Mouse (Mus musculus) heart, embryonic 11.5 days (tissue): ENCODE results near the gene Arf4. TPM values are rescaled to one million over a fixed set of nuclear protein-coding genes. Genes with fewer than 3 reads are reported as not detected.
A peak's percentile ranks its signal among the peaks of the same experiment; 100 is the strongest.

Experiments used
- ATAC-seq: fragments of 200-750 bp; cut with Nextera tagmentation; replicated peaks from 2 replicates; pipeline ENCODE4 v1.8.0; 2017; ENCODE audit warnings: moderate library complexity; ENCODE audit not compliant: insufficient number of reproducible peaks, low FRiP score, low TSS enrichment
- H3K27ac ChIP-seq: fragments of 300-500 bp; sonication (generic); 2 replicates; pipeline ENCODE4 v1.5.1; 2014; ENCODE audit warnings: mild to moderate bottlenecking, low read depth, low read length
- H3K27me3 ChIP-seq: fragments of 300-500 bp; sonication (generic); 2 replicates; pipeline ENCODE4 v1.6.1; 2014; ENCODE audit warnings: mild to moderate bottlenecking, low read length, mixed read lengths; ENCODE audit not compliant: control insufficient read depth, insufficient read depth
- H3K36me3 ChIP-seq: fragments of 300-500 bp; sonication (generic); 2 replicates; pipeline ENCODE4 v1.6.1; 2014; ENCODE audit warnings: mild to moderate bottlenecking, low read length, moderate library complexity, mixed read lengths; ENCODE audit not compliant: control insufficient read depth, insufficient read depth
- H3K4me1 ChIP-seq: fragments of 300-500 bp; sonication (generic); 2 replicates; pipeline ENCODE4 v1.6.1; 2014; ENCODE audit warnings: low read length; ENCODE audit not compliant: control insufficient read depth, insufficient read depth
- H3K4me2 ChIP-seq: fragments of 300-500 bp; sonication (generic); 2 replicates; pipeline ENCODE4 v1.6.1; 2014; ENCODE audit warnings: mild to moderate bottlenecking, moderate library complexity
- H3K4me3 ChIP-seq: fragments of 300-500 bp; sonication (generic); 2 replicates; pipeline ENCODE4 v1.5.1; 2014; ENCODE audit warnings: low read depth, low read length
- H3K9ac ChIP-seq: fragments of 300-500 bp; sonication (generic); 2 replicates; pipeline ENCODE4 v1.6.1; 2014; ENCODE audit warnings: mild to moderate bottlenecking, low read depth, low read length, moderate library complexity
- H3K9me3 ChIP-seq: fragments of 300-500 bp; sonication (generic); replicated peaks from 2 replicates; pipeline ENCODE4 v1.6.1; 2016; ENCODE audit warnings: low read length; ENCODE audit not compliant: control insufficient read depth
- WGBS: fragments of 180-500 bp; shearing (Covaris S2); extraction: QIAGEN DNeasy Blood & Tissue Kit; methylation state at CpG from one replicate; pipeline ENCODE4 v1.1.7; 2014; ENCODE audit not compliant: insufficient replicate concordance; 5-methylcytosine and 5-hydroxymethylcytosine counted together
- polyA plus RNA-seq: library from polyadenylated mRNA; unstranded; fragments of >200 nt; fragmentation: Nextera tagmentation; extraction: Ambion mirVana; gene quantifications from 2 replicates; pipeline ENCODE4 v1.2.1, GENCODE M21; 2014

The Arf4 gene
- polyA plus RNA-seq, 1 experiment from 2014 or later: 479 TPM

DNA sequence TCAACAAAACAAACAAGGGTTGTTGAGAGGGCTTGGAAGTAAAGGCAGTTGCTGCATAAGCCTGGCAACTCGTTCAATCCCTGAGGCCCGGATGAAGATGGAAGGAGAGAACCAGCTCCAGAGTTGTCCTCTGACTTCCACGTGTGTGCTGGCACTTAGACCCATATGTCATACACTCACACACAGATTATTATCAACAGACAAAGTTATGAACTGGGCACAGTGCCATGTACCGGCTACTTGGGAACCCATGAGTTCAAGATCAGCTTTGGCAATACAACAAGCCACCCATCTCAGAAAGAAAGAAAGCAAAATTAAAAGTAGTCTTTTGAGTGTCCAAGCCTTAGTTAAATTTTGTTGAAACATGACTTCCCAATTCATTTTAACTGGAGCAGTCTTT is 12.6 kb upstream of the Arf4 start:
- ATAC-seq: no peak
- H3K9me3 ChIP-seq: no peaks in the 10 kb centered on the region
- H3K36me3 ChIP-seq: peaks cover 24% of the 10 kb centered on the region
- no peaks in the 10 kb centered on the region for H3K4me1 ChIP-seq
- 85% methylated on average over 4 of the region's 4 CpGs for WGBS
- H3K4me3 ChIP-seq: no peak overlapping the region
- H3K9ac ChIP-seq: no peak overlapping the region
- no peaks in the 10 kb centered on the region for H3K27me3 ChIP-seq
- H3K4me2 ChIP-seq: no peak overlapping the region
- H3K27ac ChIP-seq: no peak overlapping the region

DNA sequence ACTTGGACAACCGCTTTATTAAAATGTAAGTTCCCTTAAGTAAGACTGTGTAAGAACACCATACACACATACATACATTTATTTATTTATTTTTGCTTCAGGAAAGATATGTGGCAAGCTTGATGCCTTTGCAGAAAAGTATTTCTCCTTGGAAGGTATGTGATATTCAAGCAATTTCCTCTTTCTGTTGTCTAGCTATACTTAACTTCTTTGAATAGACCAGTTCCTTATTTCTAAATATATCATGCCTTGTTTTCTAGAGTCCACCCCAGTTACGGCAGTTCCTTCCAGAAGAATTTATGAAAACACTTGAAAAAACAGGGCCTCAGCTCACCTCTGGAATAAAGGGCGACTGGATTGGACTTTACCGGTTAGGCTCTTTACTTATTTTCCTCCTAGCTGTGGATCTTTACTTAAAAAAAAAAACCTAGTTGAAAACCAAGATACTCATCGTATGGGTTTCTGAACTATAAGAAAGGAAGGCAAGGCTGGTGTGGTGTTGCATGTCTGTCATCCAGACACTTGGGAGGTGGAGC is 11.2 kb upstream of the Arf4 start:
- H3K36me3 ChIP-seq: peaks cover 28% of the 10 kb centered on the region

DNA sequence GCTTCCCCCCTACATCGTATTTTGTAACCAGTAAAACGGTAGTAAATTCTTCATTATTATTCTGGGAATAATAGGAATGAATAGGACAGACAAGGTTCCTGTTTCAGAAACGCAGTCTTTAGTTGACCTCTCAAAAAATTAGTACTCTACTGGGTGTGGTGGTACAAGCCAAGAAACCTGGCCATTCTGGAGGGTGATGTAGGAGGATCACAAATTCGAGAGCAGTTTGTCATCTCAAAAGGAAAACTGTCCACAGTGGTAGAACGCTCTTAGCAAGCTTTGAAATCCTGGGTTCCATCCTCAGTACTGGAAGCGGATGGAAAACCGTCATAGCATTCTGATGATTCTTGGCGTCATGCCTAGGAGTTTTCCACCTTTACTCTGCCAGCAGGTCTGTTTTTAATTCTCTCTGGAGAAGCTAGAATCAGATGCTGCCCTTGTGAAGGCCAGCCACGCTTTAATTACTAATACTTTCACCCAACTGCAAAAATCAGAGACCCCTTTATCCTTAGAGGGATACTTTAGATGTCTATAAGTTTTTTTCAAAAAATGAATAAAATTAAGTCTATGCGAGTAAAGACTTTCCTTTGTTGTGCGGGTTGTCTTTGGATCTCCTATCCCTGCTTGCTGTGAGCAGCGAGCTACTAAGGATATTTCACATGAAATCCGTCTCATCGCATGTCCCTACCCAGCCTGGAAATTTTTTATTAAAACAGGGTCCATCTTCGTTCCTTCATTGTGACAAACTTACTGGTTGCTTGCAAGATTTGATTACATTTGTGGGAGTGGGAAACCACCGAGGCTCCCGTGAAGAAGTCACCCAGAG is 636 bp upstream of the Arf4 start:
- Histone ChIP-seq H3K4me1 (peaks cover 10% of the 10 kb centered on the region), H3K27ac (peak overlapping the region; percentile 99), H3K36me3 (no peaks in the 10 kb centered on the region), H3K4me2 (peak overlapping the region; percentile 72), H3K4me3 (peak overlapping the region; percentile 86), H3K9me3 (no peaks in the 10 kb centered on the region), H3K9ac (peak overlapping the region; percentile 79), H3K27me3 (no peaks in the 10 kb centered on the region)
- ATAC-seq: no peak
- WGBS: 24% methylated on average over 17 of the region's 17 CpGs

More for the DNA sequence above, 11.2 kb upstream of the Arf4 start:
- Histone ChIP-seq H3K4me1 (no peaks in the 10 kb centered on the region), H3K27me3 (no peaks in the 10 kb centered on the region), H3K27ac (no peak overlapping the region), H3K9ac (no peak overlapping the region), H3K9me3 (no peaks in the 10 kb centered on the region), H3K4me3 (no peak overlapping the region), H3K4me2 (no peak overlapping the region)
- ATAC-seq: no peak
- 87% methylated on average over 5 of the region's 5 CpGs for WGBS

DNA sequence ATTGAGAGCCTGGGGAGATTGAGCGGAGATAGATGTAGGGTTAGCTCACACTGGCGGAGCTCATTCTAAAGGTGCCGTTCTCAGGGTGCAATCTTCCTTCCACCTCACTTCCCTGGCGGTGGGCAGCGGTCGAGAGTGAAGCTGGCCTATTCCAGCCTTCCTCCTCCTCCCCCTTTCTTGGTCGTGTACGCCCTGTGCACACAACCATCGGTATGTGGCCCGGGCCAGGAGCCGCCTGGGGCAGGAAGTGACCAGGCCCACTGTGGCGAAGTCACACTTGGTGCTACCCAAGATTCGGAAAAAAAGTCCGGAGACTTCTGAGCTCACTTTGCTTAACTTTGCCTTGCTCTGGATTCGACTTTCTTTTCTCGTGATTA is 822 bp downstream of the Arf4 start:
- H3K4me3 ChIP-seq: peak overlapping the region; percentile 86
- under 1% methylated on average over 16 of the region's 16 CpGs for WGBS
- H3K27me3 ChIP-seq: no peaks in the 10 kb centered on the region
- no peaks in the 10 kb centered on the region for H3K36me3 ChIP-seq
- no peaks in the 10 kb centered on the region for H3K9me3 ChIP-seq
- peak overlapping the region; percentile 93 for H3K9ac ChIP-seq
- ATAC-seq: no peak
- peak overlapping the region; percentile 80 for H3K4me2 ChIP-seq
- peak overlapping the region; percentile 99 for H3K27ac ChIP-seq
- H3K4me1 ChIP-seq: peaks cover 13% of the 10 kb centered on the region

DNA sequence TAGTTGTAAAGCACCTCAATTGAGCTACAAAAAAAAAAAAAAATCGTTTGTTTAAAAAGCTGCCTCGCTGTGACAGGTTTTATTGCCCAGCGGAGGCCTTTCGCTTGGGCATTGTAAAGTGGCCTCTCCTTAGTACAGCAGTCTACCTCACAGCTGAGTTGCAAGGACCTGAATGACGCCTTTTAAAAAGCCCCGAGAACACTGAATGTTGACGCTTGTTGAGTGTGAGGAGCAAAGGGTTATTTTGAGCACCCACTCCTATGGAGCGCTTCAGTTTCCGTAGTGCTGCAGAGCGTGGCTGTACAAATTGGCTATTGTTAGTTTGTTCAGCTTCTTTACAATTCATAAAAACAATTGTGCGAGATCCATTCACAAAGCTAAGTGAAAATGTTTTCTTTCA is 1.4 kb downstream of the Arf4 start:
- H3K36me3 ChIP-seq: no peaks in the 10 kb centered on the region
- WGBS: 8% methylated on average over 11 of the region's 11 CpGs
- no peak for ATAC-seq
- peak overlapping the region; percentile 99; the same call in 1 of the 2 replicates for H3K27ac ChIP-seq
- peaks cover 13% of the 10 kb centered on the region for H3K4me1 ChIP-seq
- H3K9me3 ChIP-seq: no peaks in the 10 kb centered on the region
- H3K4me2 ChIP-seq: peak overlapping the region; percentile 80
- peak overlapping the region; percentile 86 for H3K4me3 ChIP-seq
- H3K27me3 ChIP-seq: no peaks in the 10 kb centered on the region
- peak overlapping the region; percentile 93 for H3K9ac ChIP-seq

DNA sequence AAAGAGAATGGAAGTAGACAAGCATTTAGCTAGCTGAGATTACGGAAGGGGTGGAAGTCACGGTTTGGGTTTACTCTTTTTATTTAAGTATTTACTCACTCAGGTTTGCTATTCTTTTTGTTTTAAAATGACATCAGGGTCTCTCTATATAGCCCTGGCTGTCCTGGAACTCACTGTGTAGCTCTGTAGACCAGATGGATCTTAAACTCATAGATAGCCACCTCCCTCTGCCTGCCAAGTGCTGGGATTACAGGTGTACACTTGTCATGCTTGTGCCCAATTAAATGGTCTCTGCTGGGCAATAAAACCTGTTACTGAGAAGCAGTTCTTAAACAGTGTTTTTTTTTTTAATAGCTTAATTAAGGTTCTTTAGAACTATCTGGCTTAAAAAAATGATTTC is 2.1 kb downstream of the Arf4 start:
- no peaks in the 10 kb centered on the region for H3K36me3 ChIP-seq
- 50% methylated on average over 2 of the region's 2 CpGs for WGBS
- no peak overlapping the region for H3K27ac ChIP-seq
- H3K9me3 ChIP-seq: no peaks in the 10 kb centered on the region
- H3K27me3 ChIP-seq: no peaks in the 10 kb centered on the region
- no peak for ATAC-seq
- H3K4me3 ChIP-seq: peak overlapping the region; percentile 86
- peak overlapping the region; percentile 62 for H3K9ac ChIP-seq
- H3K4me2 ChIP-seq: peak overlapping the region; percentile 80
- peaks cover 13% of the 10 kb centered on the region for H3K4me1 ChIP-seq

DNA sequence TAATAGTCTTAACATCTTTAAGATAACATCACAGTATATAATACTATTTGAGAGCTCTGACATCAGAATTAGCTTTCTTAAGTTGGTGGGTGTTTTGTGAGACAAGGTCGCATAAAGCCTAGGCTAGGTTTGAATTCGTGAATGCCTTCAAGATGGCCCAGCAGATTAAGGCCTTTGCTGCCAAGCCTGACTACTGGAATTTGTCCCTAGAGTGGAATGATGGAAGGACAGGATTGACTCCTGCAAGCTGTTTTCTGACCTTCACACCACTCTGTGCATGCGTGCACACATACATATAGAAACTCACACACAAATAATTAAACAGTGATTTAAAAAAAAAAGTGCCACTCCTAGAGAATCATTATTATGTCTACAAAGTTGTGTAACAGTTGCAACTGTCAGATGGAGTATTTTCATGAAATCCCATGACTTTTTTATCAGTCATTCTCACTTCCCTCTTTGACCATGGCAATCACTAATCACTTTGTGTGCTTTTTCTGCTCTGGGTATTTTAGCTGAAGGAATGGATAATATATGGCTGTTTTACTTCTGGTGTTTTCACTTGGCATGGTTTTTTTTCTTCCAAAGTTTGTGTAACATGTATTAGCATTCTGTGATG is 5.2 kb downstream of the Arf4 start:
- 66% methylated on average over 3 of the region's 3 CpGs for WGBS
- H3K27me3 ChIP-seq: no peaks in the 10 kb centered on the region
- H3K36me3 ChIP-seq: peaks cover 3% of the 10 kb centered on the region; the same call in 1 of the 2 replicates
- no peak overlapping the region for H3K4me3 ChIP-seq
- no peaks in the 10 kb centered on the region for H3K9me3 ChIP-seq
- ATAC-seq: no peak
- no peak overlapping the region for H3K9ac ChIP-seq
- H3K27ac ChIP-seq: no peak overlapping the region; the same call in 1 of the 2 replicates
- peaks cover 16% of the 10 kb centered on the region for H3K4me1 ChIP-seq
- H3K4me2 ChIP-seq: no peak overlapping the region

DNA sequence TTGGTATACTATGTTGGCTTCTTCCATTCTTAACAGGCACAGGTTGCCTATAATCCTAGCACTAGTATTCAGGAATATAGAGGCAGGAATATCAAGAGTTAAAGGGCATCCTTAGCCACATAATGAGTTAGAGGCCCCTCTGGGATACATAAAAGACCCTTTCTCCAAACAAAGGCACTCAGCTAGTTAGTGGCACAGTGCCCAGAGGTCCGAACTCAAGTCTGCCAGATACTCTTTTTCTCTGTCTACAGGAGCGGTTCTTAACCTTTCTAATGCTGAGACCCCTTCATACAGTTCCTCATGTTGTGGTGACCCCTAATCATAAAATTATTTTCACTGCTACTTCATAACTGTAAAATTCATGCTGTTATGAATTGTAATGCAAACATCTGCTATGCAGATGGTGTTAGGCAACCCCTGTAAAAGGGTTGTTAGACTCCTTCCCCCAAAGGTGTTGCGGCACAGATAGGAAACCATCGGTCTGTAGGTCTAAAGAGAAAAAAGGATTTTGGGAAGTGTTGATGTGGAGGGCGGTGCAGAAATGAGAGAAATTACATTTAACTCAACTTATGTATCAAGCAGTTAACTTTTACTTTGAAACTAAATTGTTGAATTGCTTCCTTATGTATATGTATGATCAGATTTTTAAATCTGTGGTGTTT is 8.2 kb downstream of the Arf4 start:
- H3K4me2 ChIP-seq: no peak overlapping the region
- ATAC-seq: no peak
- H3K27ac ChIP-seq: no peak overlapping the region
- H3K4me3 ChIP-seq: no peak overlapping the region
- H3K9ac ChIP-seq: no peak overlapping the region
- peaks cover 8% of the 10 kb centered on the region; the same call in 1 of the 2 replicates for H3K4me1 ChIP-seq
- peaks cover 5% of the 10 kb centered on the region for H3K36me3 ChIP-seq
- H3K27me3 ChIP-seq: no peaks in the 10 kb centered on the region
- 85% methylated on average over 5 of the region's 5 CpGs for WGBS
- H3K9me3 ChIP-seq: no peaks in the 10 kb centered on the region
